ENCODE assay signal across 9 mouse cellular contexts in genomic region chr2:174601938-174602685, GRCm38 (mm10). TPM values are rescaled to one million over a fixed set of nuclear protein-coding genes. Genes with fewer than 3 reads are reported as not detected.
DNase-seq lines count a peak whose midpoint lies in the region; ATAC-seq lines count a peak whose summit lies in the region.
"Had no signal": no experiment of that assay in that cellular context is flagged by ENCODE, and none has a peak within 500 bp of the region (broad histone marks: within the 10 kb centered on the region; RNA-seq: fewer than 3 reads in every experiment).

No protein-coding gene starts in this region.

- DNase-seq in embryonic facial prominence, embryonic 10.5 days (ENCODE audit: low spot score) = peak; percentile 21
- peak; percentile 84 for DNase-seq in natural killer cell, adult 2 months (ENCODE audit: low spot score in 2 of 2)
- DNase-seq in left cerebral cortex, adult 18-20 months (ENCODE audit: low spot score in 2 of 2) = no peak
- no peak for DNase-seq in ovary, postnatal 14 days (ENCODE audit: low spot score)
- DNase-seq in urinary bladder, adult 2 months (ENCODE audit: low spot score) = no peak
- no peak for DNase-seq in cerebellum, postnatal 4 days (ENCODE audit: low spot score in 2 of 2)

- no peaks in the 10 kb centered on the region for H3K9me3 ChIP-seq in embryonic facial prominence, embryonic 10.5 days
- no peaks in the 10 kb centered on the region for H3K9me3 ChIP-seq in intestine, embryonic 16.5 days (ENCODE audit: control insufficient read depth, low read length)
- H3K9me3 ChIP-seq: hindbrain, embryonic 15.5 days had no signal

- peaks cover 47% of the 10 kb centered on the region for H3K4me1 ChIP-seq in embryonic facial prominence, embryonic 10.5 days
- no peaks in the 10 kb centered on the region for H3K4me1 ChIP-seq in intestine, embryonic 16.5 days (ENCODE audit: control insufficient read depth, insufficient read depth, low read length)
- H3K4me1 ChIP-seq: hindbrain, embryonic 15.5 days had no signal

- WGBS in embryonic facial prominence, embryonic 10.5 days = 56% methylated on average over 9 of the region's 9 CpGs
- WGBS in intestine, embryonic 16.5 days = 53% methylated on average over 9 of the region's 9 CpGs

- no peak overlapping the region for H3K9ac ChIP-seq in intestine, embryonic 16.5 days (ENCODE audit: low read depth, low read length)
- H3K9ac ChIP-seq: hindbrain, embryonic 15.5 days had no signal

- ATAC-seq in CD4-positive, CD25-positive, alpha-beta regulatory T cell, adult 4 months = peak; percentile 92
- ATAC-seq in intestine, embryonic 16.5 days = peak; percentile 53

- H3K4me3 ChIP-seq in embryonic facial prominence, embryonic 10.5 days = no peak overlapping the region
- H3K4me3 ChIP-seq in intestine, embryonic 16.5 days (ENCODE audit: low read length) = no peak overlapping the region
- H3K4me3 ChIP-seq: hindbrain, embryonic 15.5 days had no signal

- no peak overlapping the region for H3K4me2 ChIP-seq in intestine, embryonic 16.5 days (ENCODE audit: low read depth, low read length)
- H3K4me2 ChIP-seq: hindbrain, embryonic 15.5 days had no signal

- H3K27me3 ChIP-seq in embryonic facial prominence, embryonic 10.5 days (replicated peaks; ENCODE audit: low read depth, poor library complexity, severe bottlenecking) = no peaks in the 10 kb centered on the region; the same call in 1 of the 2 replicates
- H3K27me3 ChIP-seq in intestine, embryonic 16.5 days (replicated peaks; ENCODE audit: control insufficient read depth, insufficient read depth, low read length) = no peaks in the 10 kb centered on the region
- H3K27me3 ChIP-seq: hindbrain, embryonic 15.5 days had no signal

- no peaks in the 10 kb centered on the region for H3K36me3 ChIP-seq in embryonic facial prominence, embryonic 10.5 days (replicated peaks)
- no peaks in the 10 kb centered on the region for H3K36me3 ChIP-seq in intestine, embryonic 16.5 days (ENCODE audit: control insufficient read depth, insufficient read depth, low read length)
- H3K36me3 ChIP-seq: hindbrain, embryonic 15.5 days had no signal

- H3K27ac ChIP-seq in embryonic facial prominence, embryonic 10.5 days (replicated peaks) = peak overlapping the region; percentile 70
- peak overlapping the region; percentile 39; the same call in 1 of the 2 replicates for H3K27ac ChIP-seq in intestine, embryonic 16.5 days (ENCODE audit: low read length)
- H3K27ac ChIP-seq: hindbrain, embryonic 15.5 days had no signal

RNA-seq across cellular contexts. Expression of gene Zfp831, which starts 41.2 kb away (rescaled TPM):
- polyA plus RNA-seq in CD4-positive, CD25-positive, alpha-beta regulatory T cell, adult 4 months (2017; shearing (Covaris generic)) = 1 to 10 TPM; 9.2 to 9.6 TPM
- polyA plus RNA-seq in embryonic facial prominence, embryonic 10.5 days (2016; fragmentation: Nextera tagmentation; extraction: Ambion mirVana) = not detected in 2 replicates
- 0.01 and 0.04 TPM in 2 replicates for polyA plus RNA-seq in intestine, embryonic 16.5 days (2015; fragmentation: Nextera tagmentation; extraction: Ambion mirVana)
- 10 to 100 TPM; 16.4 to 19.0 TPM for total RNA-seq in left cerebral cortex, adult 18-20 months (2021)
- polyA plus RNA-seq in urinary bladder, adult 2 months (2012; rRNA removed) = 0.04 and 0.07 TPM in 2 replicates

Comparison
In these comparisons a context has a peak if more than half of its experiments do, and no peak if none do; other contexts are left out.
1. DNase-seq: peak in embryonic facial prominence, embryonic 10.5 days (single experiment) and natural killer cell, adult 2 months (2 of 2); none in left cerebral cortex, adult 18-20 months (0 of 2), ovary, postnatal 14 days (single experiment), urinary bladder, adult 2 months (single experiment) and cerebellum, postnatal 4 days (0 of 2).